Mouse (Mus musculus) MEL (cell line): ENCODE data around the gene Atp8a1.

Experiments
- CTCF ChIP-seq, 3 experiments: IDR thresholded peaks in 2 of 3; conservative IDR thresholded peaks in 1 of 3; 2 replicates each; pipeline ENCODE4 v1.5.1; 2011 to 2012; ENCODE audit warnings: low read length in 3 of 3, low read depth in 2 of 3, mild to moderate bottlenecking in 2 of 3, improper control_type of control experiment in 1 of 3, inconsistent platforms in 1 of 3, mixed read lengths in 1 of 3, moderate library complexity in 1 of 3; ENCODE audit not compliant: control insufficient read depth in 1 of 3, insufficient read depth in 1 of 3, poor library complexity in 1 of 3, severe bottlenecking in 1 of 3
- EP300 ChIP-seq, 2 experiments: IDR thresholded peaks; 2 replicates each; pipeline ENCODE4 v1.6.1; 2011; ENCODE audit warnings: improper control_type of control experiment in 2 of 2, low read length in 2 of 2, low read depth in 1 of 2, mild to moderate bottlenecking in 1 of 2
- GATA1 ChIP-seq: IDR thresholded peaks from 2 replicates; pipeline ENCODE4 v1.6.1; 2011; ENCODE audit warnings: low read depth, low read length, improper control_type of control experiment
- HCFC1 ChIP-seq: IDR thresholded peaks from 2 replicates; pipeline ENCODE4 v1.6.1; 2012; ENCODE audit warnings: low read depth, mild to moderate bottlenecking, inconsistent platforms, low read length, improper control_type of control experiment, moderate library complexity
- MAX ChIP-seq: IDR thresholded peaks from 2 replicates; pipeline ENCODE4 v1.6.1; 2011; ENCODE audit warnings: low read length, improper control_type of control experiment
- NRF1 ChIP-seq: IDR thresholded peaks from 2 replicates; pipeline ENCODE4 v1.6.1; 2014; ENCODE audit warnings: low read depth, mild to moderate bottlenecking, inconsistent platforms, low read length, improper control_type of control experiment, moderate library complexity; ENCODE audit not compliant: poor library complexity, insufficient read depth, severe bottlenecking
- POLR2A ChIP-seq, 2 experiments: IDR thresholded peaks; 2 replicates each; pipeline ENCODE4 v1.6.1; 2011 to 2012; ENCODE audit warnings: low read length in 2 of 2, mild to moderate bottlenecking in 2 of 2, control low read depth in 1 of 2, improper control_type of control experiment in 1 of 2, low read depth in 1 of 2, moderate library complexity in 1 of 2; ENCODE audit not compliant: control insufficient read depth in 1 of 2, insufficient read depth in 1 of 2, poor library complexity in 1 of 2
- RAD21 ChIP-seq: IDR thresholded peaks from 2 replicates; pipeline ENCODE4 v1.6.1; 2011; ENCODE audit warnings: mild to moderate bottlenecking, low read depth, low read length, improper control_type of control experiment
- RCOR1 ChIP-seq: IDR thresholded peaks from 2 replicates; pipeline ENCODE4 v1.6.1; 2012; ENCODE audit warnings: low read depth, mild to moderate bottlenecking, inconsistent platforms, low read length, improper control_type of control experiment
- SIN3A ChIP-seq: IDR thresholded peaks from 2 replicates; pipeline ENCODE4 v1.6.1; 2012; ENCODE audit warnings: low read length, improper control_type of control experiment, inconsistent platforms
- TAL1 ChIP-seq: IDR thresholded peaks from 2 replicates; pipeline ENCODE4 v1.6.1; 2012; ENCODE audit warnings: mild to moderate bottlenecking, inconsistent platforms, low read length, moderate library complexity, mixed read lengths
- USF1 ChIP-seq: IDR thresholded peaks from 2 replicates; pipeline ENCODE4 v1.6.1; 2014; ENCODE audit warnings: low read depth, mild to moderate bottlenecking, inconsistent platforms, low read length, improper control_type of control experiment, moderate library complexity

DNA sequence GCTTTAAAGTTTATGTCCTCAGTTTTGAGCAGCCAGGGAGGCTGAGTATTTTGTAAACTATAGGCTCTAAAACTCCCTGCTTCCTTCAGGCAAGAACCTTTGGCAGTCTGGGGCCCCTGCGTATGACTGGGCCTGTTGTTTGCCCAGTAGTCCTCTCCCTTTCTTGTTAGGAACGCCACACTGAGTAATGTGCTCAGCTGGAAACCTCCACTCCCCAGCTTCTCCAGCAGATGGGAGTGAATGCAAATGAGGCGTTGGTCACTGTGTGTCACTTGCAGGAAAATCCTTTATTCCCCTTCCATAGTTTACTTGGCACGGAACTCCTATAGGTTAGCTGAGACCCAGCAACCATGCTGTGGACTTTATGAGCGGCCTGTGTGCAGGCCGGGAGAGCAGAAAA is 4.9 kb downstream of the Atp8a1 start:
- no peak for TF ChIP-seq POLR2A (IDR thresholded peaks at IDR 0.05; ENCODE audit: control insufficient read depth in 1 of 2, insufficient read depth in 1 of 2, low read depth in 1 of 2, low read length in 2 of 2, poor library complexity in 1 of 2)
- no peak for TF ChIP-seq SIN3A
- no peak for TF ChIP-seq USF1
- TF ChIP-seq RCOR1, result no peak
- TF ChIP-seq GATA1, result no peak
- no peak for TF ChIP-seq NRF1
- TF ChIP-seq RAD21, result no peak
- TF ChIP-seq MAX, result no peak
- no peak for TF ChIP-seq CTCF (IDR thresholded peaks at IDR 0.05 in 2 of 3, conservative IDR thresholded peaks at IDR 0.05 in 1 of 3; ENCODE audit: control insufficient read depth in 1 of 3, insufficient read depth in 1 of 3, low read depth in 2 of 3, low read length in 3 of 3, poor library complexity in 1 of 3, severe bottlenecking in 1 of 3)
- no peak for TF ChIP-seq TAL1
- TF ChIP-seq EP300 (IDR thresholded peaks at IDR 0.05; ENCODE audit: low read depth in 1 of 2, low read length in 2 of 2), result no peak
- no peak for TF ChIP-seq HCFC1
